Mouse (Mus musculus) midbrain, postnatal 0 days (tissue): Measurements from ENCODE around the gene Prickle1. TPM values are rescaled to one million over a fixed set of nuclear protein-coding genes. Genes with fewer than 3 reads are reported as not detected.

Source experiments
- ATAC-seq: fragments of 200-750 bp; cut with Nextera tagmentation; 2 replicates; pipeline ENCODE4 v1.8.0; 2017; ENCODE audit warnings: moderate number of reproducible peaks, mild to moderate bottlenecking, moderate TSS enrichment, moderate library complexity; ENCODE audit not compliant: low FRiP score
- DNase-seq: peaks from one replicate; pipeline ENCODE4 v3.0.0-alpha.2; 2015; ENCODE audit warnings: low spot score
- H3K27ac ChIP-seq: fragments of 300-500 bp; sonication (generic); 2 replicates; pipeline ENCODE4 v1.5.1; 2014; ENCODE audit warnings: low read depth, mild to moderate bottlenecking, low read length, mixed read lengths
- H3K27me3 ChIP-seq: fragments of 300-500 bp; sonication (generic); 2 replicates; pipeline ENCODE4 v1.6.1; 2014; ENCODE audit warnings: low read length, control low read depth, mixed read lengths; ENCODE audit not compliant: insufficient read depth
- H3K36me3 ChIP-seq: fragments of 300-500 bp; sonication (generic); 2 replicates; pipeline ENCODE4 v1.6.1; 2014; ENCODE audit warnings: low read length, control low read depth, mixed read lengths; ENCODE audit not compliant: insufficient read depth
- H3K4me1 ChIP-seq: fragments of 300-500 bp; sonication (generic); 2 replicates; pipeline ENCODE4 v1.6.1; 2014; ENCODE audit warnings: mild to moderate bottlenecking, control low read depth, antibody characterized with exemption, low read length, mixed read lengths; ENCODE audit not compliant: insufficient read depth
- H3K4me2 ChIP-seq: fragments of 300-500 bp; sonication (generic); 2 replicates; pipeline ENCODE4 v1.6.1; 2014; ENCODE audit warnings: low read depth, mild to moderate bottlenecking, low read length, mixed read lengths; ENCODE audit not compliant: poor library complexity, severe bottlenecking
- H3K4me3 ChIP-seq: fragments of 300-500 bp; sonication (generic); 2 replicates; pipeline ENCODE4 v1.5.1; 2014; ENCODE audit warnings: low read depth, mild to moderate bottlenecking, low read length, moderate library complexity
- H3K9ac ChIP-seq: fragments of 300-500 bp; sonication (generic); replicated peaks from 2 replicates; pipeline ENCODE4 v1.6.1; 2014; ENCODE audit warnings: mild to moderate bottlenecking, low read length, moderate library complexity, mixed read lengths; ENCODE audit not compliant: poor library complexity, severe bottlenecking
- H3K9me3 ChIP-seq: fragments of 300-500 bp; sonication (generic); 2 replicates; pipeline ENCODE4 v1.6.1; 2016; ENCODE audit warnings: low read length, control low read depth
- CTCF ChIP-seq: IDR thresholded peaks from 2 replicates; pipeline ENCODE4 v1.5.1; 2016; ENCODE audit warnings: antibody characterized with exemption, mild to moderate bottlenecking
- WGBS: fragments of 180-500 bp; shearing (Covaris S2); extraction: QIAGEN DNeasy Blood & Tissue Kit; methylation state at CpG from one replicate; pipeline ENCODE4 v1.1.7; 2014; 5-methylcytosine and 5-hydroxymethylcytosine counted together
- polyA plus RNA-seq: library from polyadenylated mRNA; unstranded; fragments of >200 nt; fragmentation: Nextera tagmentation; extraction: Ambion mirVana; gene quantifications from 2 replicates; pipeline ENCODE4 v1.2.1, GENCODE M21; 2015
- total RNA-seq: library from RNA; depleted of rRNA; stranded (reverse); fragments of >200 nt; gene quantifications from 2 replicates; pipeline ENCODE4 v1.2.3, GENCODE M21; 2014

Gene Prickle1
- total and polyA plus RNA-seq, 2 experiments from 2014 or later: 13.7 to 16.3 TPM

GRCm38 (mm10) chr15:93629201-93629600 lies 33.5 kb upstream of the Prickle1 start:
- DNase-seq (no peak), ATAC-seq (no peak)
- Histone ChIP-seq H3K36me3 (no peaks in the 10 kb centered on the region), H3K4me3 (no peak overlapping the region), H3K4me2 (no peak overlapping the region), H3K27me3 (no peaks in the 10 kb centered on the region), H3K4me1 (no peaks in the 10 kb centered on the region), H3K27ac (no peak overlapping the region), H3K9me3 (no peaks in the 10 kb centered on the region), H3K9ac (no peak overlapping the region)
- WGBS: 90% methylated on average over 9 of the region's 9 CpGs
- TF ChIP-seq CTCF: no peak

GRCm38 (mm10) chr15:93627836-93628797 lies 32.4 kb upstream of the Prickle1 start:
- no peak for DNase-seq
- Histone ChIP-seq H3K4me3 (no peak overlapping the region), H3K9me3 (no peaks in the 10 kb centered on the region), H3K27me3 (no peaks in the 10 kb centered on the region), H3K4me2 (no peak overlapping the region), H3K27ac (no peak overlapping the region), H3K36me3 (no peaks in the 10 kb centered on the region), H3K9ac (no peak overlapping the region), H3K4me1 (no peaks in the 10 kb centered on the region)
- 82% methylated on average over 21 of the region's 21 CpGs for WGBS
- TF ChIP-seq CTCF: no peak
- ATAC-seq: no peak

- TF ChIP-seq CTCF: no peak
- H3K9me3 ChIP-seq: no peaks in the 10 kb centered on the region
- H3K27me3 ChIP-seq: no peaks in the 10 kb centered on the region
- ATAC-seq (no peak), DNase-seq (no peak)
- no peaks in the 10 kb centered on the region for H3K4me1 ChIP-seq
- no peak overlapping the region for H3K27ac ChIP-seq
- no peak overlapping the region for H3K9ac ChIP-seq
- no peak overlapping the region for H3K4me2 ChIP-seq
- H3K36me3 ChIP-seq: no peaks in the 10 kb centered on the region
- H3K4me3 ChIP-seq: no peak overlapping the region
- WGBS: 79% methylated on average over 4 of the region's 4 CpGs
Measured at GRCm38 (mm10) chr15:93619551-93619950, 23.9 kb upstream of the Prickle1 start.

- TF ChIP-seq CTCF: no peak
- H3K36me3 ChIP-seq: no peaks in the 10 kb centered on the region
- no peaks in the 10 kb centered on the region for H3K27me3 ChIP-seq
- no peaks in the 10 kb centered on the region for H3K4me1 ChIP-seq
- no peak for ATAC-seq
- H3K4me2 ChIP-seq: no peak overlapping the region
- no peak overlapping the region for H3K4me3 ChIP-seq
- H3K27ac ChIP-seq: no peak overlapping the region
- no peak overlapping the region for H3K9ac ChIP-seq
- 84% methylated on average over 6 of the region's 6 CpGs for WGBS
- DNase-seq: no peak
- no peaks in the 10 kb centered on the region for H3K9me3 ChIP-seq
Measured at GRCm38 (mm10) chr15:93618442-93619150, 22.9 kb upstream of the Prickle1 start.

- Histone ChIP-seq H3K4me3 (no peak overlapping the region), H3K9ac (no peak overlapping the region), H3K4me2 (no peak overlapping the region), H3K9me3 (no peaks in the 10 kb centered on the region), H3K36me3 (no peaks in the 10 kb centered on the region), H3K4me1 (no peaks in the 10 kb centered on the region), H3K27me3 (no peaks in the 10 kb centered on the region), H3K27ac (no peak overlapping the region)
- WGBS: 95% methylated on average over 4 of the region's 4 CpGs
- DNase-seq (no peak), ATAC-seq (no peak)
- TF ChIP-seq CTCF: no peak
Measured at GRCm38 (mm10) chr15:93616277-93616676, 20.6 kb upstream of the Prickle1 start.

GRCm38 (mm10) chr15:93615031-93615430 lies 19.3 kb upstream of the Prickle1 start:
- 63% methylated on average over 3 of the region's 3 CpGs for WGBS
- DNase-seq (no peak), ATAC-seq (no peak)
- TF ChIP-seq CTCF: no peak
- Histone ChIP-seq H3K4me3 (no peak overlapping the region), H3K4me2 (no peak overlapping the region), H3K36me3 (no peaks in the 10 kb centered on the region), H3K27ac (no peak overlapping the region), H3K9ac (no peak overlapping the region), H3K27me3 (no peaks in the 10 kb centered on the region), H3K9me3 (no peaks in the 10 kb centered on the region), H3K4me1 (no peaks in the 10 kb centered on the region)
